Mouse (Mus musculus): Measurements from ENCODE around the gene Itm2b. TPM values are rescaled to one million over a fixed set of nuclear protein-coding genes. Genes with fewer than 3 reads are reported as not detected.
A peak's percentile ranks its signal among the peaks of the same experiment; 100 is the strongest.

Gene Itm2b
- total and polyA plus RNA-seq, 2 experiments = 967 to 1,187 TPM

DNA sequence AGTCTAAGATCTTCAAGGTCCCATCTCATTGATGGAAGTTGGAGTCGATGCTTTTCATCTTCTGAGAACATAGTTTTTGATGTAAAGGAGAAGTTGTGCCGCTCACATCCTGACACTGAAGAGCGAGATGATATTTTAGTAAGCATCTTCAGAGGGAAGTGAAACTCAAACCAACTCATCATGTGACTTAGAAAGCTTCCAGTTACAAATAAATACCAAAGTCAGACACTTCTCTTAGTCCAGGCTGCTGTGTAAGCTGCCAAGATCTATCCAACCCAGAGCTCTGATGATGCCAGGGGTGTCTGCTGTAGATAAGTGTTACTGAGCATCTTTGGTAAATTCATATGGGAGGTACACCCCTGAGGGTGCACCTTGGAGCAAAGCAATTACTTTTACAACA lies 51.2 kb downstream of the Itm2b start:
- peak; percentile 39 for DNase-seq (ENCODE audit: extremely low read depth, low read depth, low spot score)
- Histone ChIP-seq H3K79me2 (ENCODE audit: control insufficient read depth, insufficient read depth, low read length) (no peaks in the 10 kb centered on the region), H3K27me3 (ENCODE audit: control insufficient read depth, insufficient read depth, low read length) (no peaks in the 10 kb centered on the region), H3K36me3 (ENCODE audit: control insufficient read depth, insufficient read depth, low read length) (no peaks in the 10 kb centered on the region), H3K4me3 (ENCODE audit: insufficient read depth, low read depth, low read length) (no peak overlapping the region), H3K4me1 (ENCODE audit: control insufficient read depth, insufficient read depth, low read length) (no peaks in the 10 kb centered on the region), H3K9ac (ENCODE audit: low read depth, low read length) (no peak overlapping the region), H3K27ac (replicated peaks; ENCODE audit: insufficient read depth, low read depth, low read length) (no peak overlapping the region)
- 78% methylated on average over 3 of the region's 3 CpGs for WGBS
- TF ChIP-seq POLR2A (IDR thresholded peaks at IDR 0.05; ENCODE audit: extremely low read depth, insufficient read depth, low read length) = no peak

GRCm38 (mm10) chr14:73331386-73331785 lies 53.7 kb downstream of the Itm2b start:
- 70% methylated on average over 4 of the region's 4 CpGs for WGBS
- no peak overlapping the region for H3K27ac ChIP-seq (replicated peaks; ENCODE audit: insufficient read depth, low read depth, low read length)
- H3K9ac ChIP-seq (ENCODE audit: low read depth, low read length) = no peak overlapping the region
- no peak overlapping the region for H3K4me3 ChIP-seq (ENCODE audit: insufficient read depth, low read depth, low read length)
- no peak for TF ChIP-seq POLR2A (IDR thresholded peaks at IDR 0.05; ENCODE audit: extremely low read depth, insufficient read depth, low read length)
- no peak for TF ChIP-seq CTCF (IDR thresholded peaks at IDR 0.05; ENCODE audit: low read depth, low read length)
- no peaks in the 10 kb centered on the region for H3K27me3 ChIP-seq (ENCODE audit: control insufficient read depth, insufficient read depth, low read length)
- no peaks in the 10 kb centered on the region for H3K79me2 ChIP-seq (ENCODE audit: control insufficient read depth, insufficient read depth, low read length)
- DNase-seq (ENCODE audit: extremely low read depth, low read depth, low spot score) = no peak
- peaks cover 2% of the 10 kb centered on the region; the same call in 1 of the 2 replicates for H3K4me1 ChIP-seq (ENCODE audit: control insufficient read depth, insufficient read depth, low read length)
- H3K36me3 ChIP-seq (ENCODE audit: control insufficient read depth, insufficient read depth, low read length) = no peaks in the 10 kb centered on the region

DNA sequence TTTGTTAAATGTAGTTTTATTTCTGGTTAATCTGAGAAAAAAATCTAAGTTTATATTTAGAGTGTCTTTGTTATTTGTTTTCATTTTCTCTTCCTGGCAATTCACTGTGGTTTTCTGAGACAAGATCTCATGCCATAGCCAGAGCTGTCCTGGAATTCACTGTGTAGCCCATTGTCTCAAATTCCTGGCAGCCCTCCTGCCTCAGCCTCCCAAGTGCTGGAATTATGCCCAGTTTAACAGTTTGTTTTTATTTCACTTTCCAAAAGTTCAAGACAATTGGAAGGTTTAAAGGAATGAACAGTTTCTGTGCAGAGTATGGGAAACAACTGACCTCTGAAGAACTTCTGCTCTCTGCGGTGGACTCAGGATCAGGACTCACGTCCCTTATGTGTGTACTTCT lies 55.2 kb downstream of the Itm2b start:
- TF ChIP-seq POLR2A (IDR thresholded peaks at IDR 0.05; ENCODE audit: extremely low read depth, insufficient read depth, low read length) = no peak
- no peak for TF ChIP-seq CTCF (IDR thresholded peaks at IDR 0.05; ENCODE audit: low read depth, low read length)
- H3K27me3 ChIP-seq (ENCODE audit: control insufficient read depth, insufficient read depth, low read length) = no peaks in the 10 kb centered on the region
- DNase-seq (ENCODE audit: extremely low read depth, low read depth, low spot score) = no peak
- no peaks in the 10 kb centered on the region for H3K79me2 ChIP-seq (ENCODE audit: control insufficient read depth, insufficient read depth, low read length)
- no peak overlapping the region for H3K9ac ChIP-seq (ENCODE audit: low read depth, low read length)
- H3K4me3 ChIP-seq (ENCODE audit: insufficient read depth, low read depth, low read length) = no peak overlapping the region
- no peaks in the 10 kb centered on the region for H3K36me3 ChIP-seq (ENCODE audit: control insufficient read depth, insufficient read depth, low read length)
- WGBS = 91% methylated on average over 2 of the region's 2 CpGs
- no peak overlapping the region for H3K27ac ChIP-seq (replicated peaks; ENCODE audit: insufficient read depth, low read depth, low read length)
- peaks cover 2% of the 10 kb centered on the region; the same call in 1 of the 2 replicates for H3K4me1 ChIP-seq (ENCODE audit: control insufficient read depth, insufficient read depth, low read length)

- Histone ChIP-seq H3K36me3 (ENCODE audit: control insufficient read depth, insufficient read depth, low read length) (no peaks in the 10 kb centered on the region), H3K4me3 (ENCODE audit: insufficient read depth, low read depth, low read length) (peak overlapping the region; percentile 69), H3K4me1 (ENCODE audit: control insufficient read depth, insufficient read depth, low read length) (peaks cover 2% of the 10 kb centered on the region; the same call in 1 of the 2 replicates), H3K79me2 (ENCODE audit: control insufficient read depth, insufficient read depth, low read length) (peaks cover 1% of the 10 kb centered on the region; the same call in 1 of the 2 replicates), H3K27me3 (ENCODE audit: control insufficient read depth, insufficient read depth, low read length) (no peaks in the 10 kb centered on the region), H3K27ac (replicated peaks; ENCODE audit: insufficient read depth, low read depth, low read length) (peak overlapping the region; percentile 19), H3K9ac (ENCODE audit: low read depth, low read length) (peak overlapping the region; percentile 99)
- TF ChIP-seq CTCF (IDR thresholded peaks at IDR 0.05; ENCODE audit: low read depth, low read length) (no peak), POLR2A (IDR thresholded peaks at IDR 0.05; ENCODE audit: extremely low read depth, insufficient read depth, low read length) (no peak)
- no peak for DNase-seq (ENCODE audit: extremely low read depth, low read depth, low spot score)
- 16% methylated on average over 8 of the region's 8 CpGs for WGBS
Measured at GRCm38 (mm10) chr14:73326511-73326910, 58.6 kb downstream of the Itm2b start.

DNA sequence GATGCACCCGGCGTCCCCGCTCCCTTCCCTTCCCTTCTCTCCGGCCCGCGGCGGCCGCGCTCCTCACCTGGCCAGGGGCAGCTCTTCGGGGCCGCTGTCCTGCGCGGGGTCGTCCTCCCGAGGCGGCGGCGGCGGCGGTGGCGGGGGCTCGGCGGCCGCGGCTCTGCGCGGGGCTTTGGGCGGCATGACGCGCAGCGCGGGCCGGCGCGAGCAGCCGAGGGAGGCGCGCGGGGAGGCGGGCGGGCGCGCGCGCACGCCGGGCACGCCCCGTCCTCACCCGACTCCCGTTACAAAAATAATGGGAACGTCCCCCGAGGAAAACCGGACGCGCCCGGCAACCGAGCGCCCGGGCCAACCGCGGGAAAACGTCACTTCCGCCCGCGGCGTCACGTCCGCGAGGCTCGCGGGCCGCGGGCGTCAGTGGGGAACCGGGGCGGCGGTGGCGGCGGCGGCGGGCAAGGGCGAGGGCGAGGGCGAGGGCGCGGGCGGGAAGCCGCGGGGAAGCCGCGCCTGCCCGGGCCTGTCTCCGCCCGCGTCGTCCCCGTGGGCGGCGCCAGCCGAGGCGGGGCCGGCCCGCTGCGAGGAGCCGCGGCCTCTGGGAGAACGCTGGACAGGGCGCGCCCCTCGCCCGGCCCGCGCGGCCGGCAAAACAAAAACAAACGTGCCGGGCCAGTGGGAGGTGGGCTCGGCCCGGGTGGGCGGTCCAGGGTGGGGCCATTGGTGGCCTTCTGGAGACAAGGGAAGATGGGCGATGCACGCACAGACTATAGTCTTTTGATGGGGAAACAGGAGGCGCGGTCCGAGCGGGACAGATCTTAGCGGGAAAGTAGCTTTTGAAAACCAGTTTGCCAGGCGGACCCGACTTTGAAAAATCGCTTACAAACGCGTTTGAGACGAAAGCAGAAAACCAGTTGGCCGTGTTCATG lies 59.4 kb downstream of the Itm2b start, which contains the start of gene Rb1:
TSS of gene Rb1 (minus strand) at position 367 of the 926 bp plus-strand sequence.
- WGBS = under 1% methylated on average over 135 of the region's 135 CpGs
- TF ChIP-seq POLR2A (IDR thresholded peaks at IDR 0.05; ENCODE audit: extremely low read depth, insufficient read depth, low read length) = 0 out of 2 replicates have a peak, but pooled peaks have one; percentile 8
- TF ChIP-seq CTCF (IDR thresholded peaks at IDR 0.05; ENCODE audit: low read depth, low read length) = no peak
- Histone ChIP-seq H3K79me2 (ENCODE audit: control insufficient read depth, insufficient read depth, low read length) (peaks cover 4% of the 10 kb centered on the region; the same call in 1 of the 2 replicates), H3K27ac (replicated peaks; ENCODE audit: insufficient read depth, low read depth, low read length) (peak within 1 kb of the TSS; percentile 20), H3K9ac (ENCODE audit: low read depth, low read length) (peak within 1 kb of the TSS; percentile 99), H3K27me3 (ENCODE audit: control insufficient read depth, insufficient read depth, low read length) (no peaks in the 10 kb centered on the region), H3K4me3 (ENCODE audit: insufficient read depth, low read depth, low read length) (peak within 1 kb of the TSS; percentile 69), H3K36me3 (ENCODE audit: control insufficient read depth, insufficient read depth, low read length) (no peaks in the 10 kb centered on the region; the same call in 1 of the 2 replicates), H3K4me1 (ENCODE audit: control insufficient read depth, insufficient read depth, low read length) (peaks cover 2% of the 10 kb centered on the region; the same call in 1 of the 2 replicates)
- peak; percentile 53 for DNase-seq (ENCODE audit: extremely low read depth, low read depth, low spot score)
